Mouse (Mus musculus): ENCODE data around the gene Fcer1g.

DNA sequence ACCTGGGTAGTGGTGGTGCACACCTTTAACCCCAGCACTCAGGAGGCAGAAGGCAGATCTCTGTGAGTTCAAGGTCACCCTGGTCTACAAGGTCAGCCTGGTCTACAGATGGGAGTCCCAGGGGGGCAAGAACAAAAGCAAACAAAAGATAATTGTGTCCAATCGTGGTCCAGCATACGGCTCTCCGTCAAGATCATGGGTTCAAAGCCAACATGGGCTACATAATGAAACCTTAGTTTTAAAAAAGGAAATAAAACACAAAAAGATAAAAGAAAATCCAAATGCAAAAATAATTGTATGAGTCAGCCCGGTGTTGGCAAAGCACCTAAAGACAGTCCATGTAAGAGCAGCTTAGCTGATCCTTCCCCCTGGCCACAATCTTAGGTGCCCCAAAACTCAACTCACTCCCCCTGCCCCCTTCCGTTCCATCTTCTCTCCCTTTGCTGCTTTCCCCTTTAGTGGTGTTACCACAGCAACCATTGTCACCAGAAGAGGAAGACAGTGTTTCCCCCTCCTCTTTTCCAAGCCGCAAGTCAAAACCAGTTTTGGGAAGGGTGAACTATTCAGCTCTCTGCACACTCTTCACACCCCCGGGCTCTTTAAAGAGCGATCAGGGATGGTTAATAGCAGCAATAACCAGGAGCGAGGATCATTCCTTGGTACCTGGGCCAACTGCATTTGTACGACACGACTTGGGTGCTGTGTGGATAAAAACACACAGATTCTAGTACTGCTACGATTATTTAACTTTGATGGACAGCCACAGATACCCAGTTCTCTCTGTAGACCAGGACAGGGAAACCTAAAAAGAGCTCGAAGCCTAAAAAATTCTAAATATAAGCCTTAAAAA, 46.1 kb downstream of the Fcer1g start:
- TF ChIP-seq POLR2A (IDR thresholded peaks at IDR 0.05; ENCODE audit: borderline replicate concordance, extremely low read depth, low read depth, low read length), result no peak
- TF ChIP-seq CTCF (IDR thresholded peaks at IDR 0.05; ENCODE audit: insufficient read depth, low read length), result no peak
